Mouse (Mus musculus): ENCODE measurements at regions not wholly inside any gene's neighbourhood (a gene's known extent, or its start where the extent isn't known, plus 50 kb on each side); places are given as distances from the start of the nearest gene placed in this dataset.
"Not testable (repeated sequence)": the region's sequence is repeated elsewhere in the genome, so short reads cannot be mapped to it uniquely, and the experiment has no call there.

DNA sequence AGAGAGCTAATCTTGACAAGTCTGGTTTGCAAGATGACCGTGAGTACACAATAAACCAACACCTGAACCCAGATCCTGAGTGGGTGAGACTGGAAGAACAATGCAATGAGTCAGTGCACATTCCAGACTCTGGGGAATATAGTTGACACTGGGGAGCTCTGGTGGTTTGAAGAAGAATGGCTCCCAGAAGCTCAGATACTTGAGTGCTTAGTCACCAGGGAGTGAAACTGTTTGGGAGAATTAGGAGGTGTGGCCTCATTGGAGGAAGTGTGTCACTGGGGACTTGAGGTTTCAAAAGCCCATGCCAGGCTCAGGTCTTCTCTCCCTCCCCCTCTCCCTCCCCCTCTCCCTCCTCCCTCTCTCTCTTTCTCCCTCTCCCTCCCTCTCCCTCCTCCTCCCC lies 436.6 kb upstream of the Cdh5 start:
- DNase-seq = no peak

DNA sequence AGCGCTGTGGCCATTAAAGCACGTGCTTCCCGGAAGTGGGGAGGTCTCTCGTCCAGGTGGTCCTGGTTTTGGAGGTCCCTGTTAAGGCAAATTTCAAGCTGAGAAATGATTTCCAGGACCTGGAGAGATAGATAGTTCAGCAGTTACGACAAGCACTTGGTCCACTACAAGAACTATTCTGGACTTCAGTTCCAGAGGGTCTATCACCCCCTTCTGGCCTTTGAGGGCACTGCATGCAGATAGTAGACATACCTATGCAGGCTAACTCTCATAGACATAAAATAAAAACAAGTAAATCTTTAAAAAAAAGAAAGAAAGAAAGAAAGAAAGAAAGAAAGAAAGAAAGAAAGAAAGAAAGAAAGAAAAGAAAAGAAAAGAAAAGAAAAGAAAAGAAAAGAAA lies 415.2 kb upstream of the Cdh5 start:
- DNase-seq = not testable (repeated sequence)

DNA sequence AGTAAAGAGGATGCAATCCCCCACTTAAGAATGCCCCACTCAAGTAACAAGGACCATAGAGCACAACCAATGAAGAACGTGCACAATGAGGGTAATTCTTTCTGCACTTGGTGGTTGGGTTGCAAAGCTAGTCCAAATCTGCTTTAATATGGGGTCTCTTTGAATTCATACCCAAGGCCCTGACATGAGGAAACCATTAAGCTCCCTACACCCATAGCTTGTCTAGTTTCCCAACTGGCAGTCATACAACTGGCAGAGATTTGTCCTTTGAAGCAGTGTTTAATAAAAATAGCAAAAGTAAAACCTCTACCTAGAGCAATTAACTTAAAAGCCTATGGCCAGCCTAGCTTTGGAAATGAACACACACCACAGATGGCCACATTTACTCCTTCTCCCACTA lies 411.0 kb upstream of the Cdh5 start:
- no peak for DNase-seq

GRCm38 (mm10) chr8:103693531-103693930 lies 407.9 kb upstream of the Cdh5 start:
- no peak for DNase-seq

- DNase-seq = no peak
Measured at GRCm38 (mm10) chr8:103694331-103694891, 407.0 kb upstream of the Cdh5 start.

GRCm38 (mm10) chr8:103699016-103699520 lies 402.4 kb upstream of the Cdh5 start:
- DNase-seq = no peak

DNA sequence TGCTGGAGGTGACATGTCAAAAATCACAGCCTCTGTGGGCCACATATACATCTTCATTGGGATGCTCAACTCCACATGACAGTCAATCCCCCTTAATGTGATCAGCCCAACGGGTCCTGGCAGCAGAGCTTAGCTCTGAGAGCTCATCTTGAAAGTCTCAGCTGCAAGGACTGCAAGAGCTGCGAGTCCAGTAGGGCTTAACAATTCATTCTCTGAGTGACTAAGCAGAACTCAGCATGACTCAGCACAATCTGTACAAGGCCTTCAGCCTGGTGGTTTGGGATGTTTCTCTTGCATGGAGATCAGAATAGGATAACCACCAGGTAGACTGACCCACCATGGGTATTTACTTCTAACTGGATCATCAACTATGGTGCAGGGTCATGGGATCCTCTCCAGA lies 399.2 kb upstream of the Cdh5 start:
- no peak for DNase-seq

DNA sequence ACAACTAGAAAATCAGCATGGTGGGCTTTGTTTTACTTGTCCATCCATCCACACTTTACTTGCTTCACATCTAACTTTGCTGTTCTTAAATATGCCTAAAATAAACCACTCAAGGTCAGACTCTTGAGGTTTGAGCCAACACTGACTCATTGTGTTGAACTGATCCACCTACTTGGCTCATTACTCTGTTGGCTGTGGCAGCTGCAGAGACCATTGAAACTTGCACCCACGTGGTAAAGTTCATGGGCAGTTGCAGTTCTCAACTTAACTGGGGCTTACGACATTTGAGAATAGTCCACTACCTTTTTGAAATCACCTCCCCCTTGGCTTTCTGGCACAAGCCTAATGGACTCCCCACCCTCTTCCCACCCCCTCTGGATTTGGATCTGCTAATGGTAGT lies 395.3 kb upstream of the Cdh5 start:
- DNase-seq = no peak

- DNase-seq = not testable (repeated sequence)
Measured at GRCm38 (mm10) chr8:103710871-103711270, 390.6 kb upstream of the Cdh5 start.

- no peak for DNase-seq
Measured at GRCm38 (mm10) chr8:103717723-103718122, 383.7 kb upstream of the Cdh5 start.

GRCm38 (mm10) chr8:103733466-103733865 lies 368.0 kb upstream of the Cdh5 start:
- DNase-seq = peak; percentile 12

DNA sequence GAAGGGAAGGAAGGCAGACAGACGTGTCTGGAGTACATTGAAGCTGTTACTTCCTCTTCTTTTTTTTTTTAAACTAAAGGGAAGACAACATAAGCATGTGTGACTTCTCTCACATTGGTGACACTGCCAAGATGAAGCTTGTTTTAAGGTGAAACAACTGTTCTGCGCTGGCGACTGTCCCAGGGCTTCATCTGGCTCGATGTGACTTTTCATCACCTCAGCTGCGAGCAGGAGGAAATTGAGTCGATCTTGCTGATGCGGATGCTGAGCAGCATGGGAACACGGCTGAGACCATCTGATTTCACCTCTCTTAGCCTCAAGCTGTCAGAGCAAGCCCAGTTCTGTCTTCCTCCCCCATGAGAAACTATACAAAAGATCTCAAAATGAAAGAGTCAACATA lies 363.1 kb upstream of the Cdh5 start:
- DNase-seq = no peak

GRCm38 (mm10) chr8:103741395-103741794 lies 360.0 kb upstream of the Cdh5 start:
- no peak for DNase-seq

GRCm38 (mm10) chr8:103748734-103749133 lies 352.7 kb upstream of the Cdh5 start:
- no peak for DNase-seq

DNA sequence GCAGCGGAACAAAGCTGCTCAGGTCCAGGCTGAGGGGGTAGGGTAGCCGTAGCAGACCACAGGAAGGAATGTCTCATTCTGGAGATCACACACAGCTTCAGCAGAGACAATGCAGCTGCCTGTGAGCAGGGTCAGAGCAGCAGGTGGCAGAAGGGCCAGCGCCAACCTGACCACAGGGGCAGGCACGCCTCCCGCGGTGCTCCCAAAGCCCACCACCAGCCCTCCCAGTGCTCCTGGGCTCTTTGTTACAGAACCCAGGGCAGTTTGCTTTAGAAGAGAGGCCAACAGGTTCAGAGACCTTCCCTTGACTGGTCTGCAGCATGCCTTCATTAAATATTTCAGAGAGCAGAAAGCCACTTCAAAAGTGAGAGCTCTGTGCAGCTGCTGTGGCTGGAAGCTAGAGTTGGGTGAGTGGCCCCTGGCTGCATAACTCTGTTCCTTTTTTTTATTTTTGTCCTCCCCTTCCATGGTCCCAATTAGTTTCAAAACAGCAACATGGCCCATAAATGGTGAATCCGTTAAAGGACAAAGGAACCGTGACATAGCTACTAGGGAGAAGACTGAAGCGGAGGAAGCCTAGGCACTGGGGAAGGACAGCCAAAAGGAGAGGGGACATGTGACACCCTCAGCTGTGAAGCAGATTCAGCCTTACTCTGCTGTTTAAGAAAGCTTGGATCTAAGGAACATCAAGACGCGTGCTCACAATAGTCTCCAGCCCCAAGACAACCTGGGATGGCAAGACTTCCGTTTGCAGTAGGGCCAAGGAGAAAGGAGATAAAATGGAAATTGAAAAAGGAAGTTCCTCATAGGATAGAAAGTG lies 350.9 kb upstream of the Cdh5 start:
- DNase-seq = no peak

- DNase-seq = no peak
Measured at GRCm38 (mm10) chr8:103751161-103751560, 350.3 kb upstream of the Cdh5 start.

DNA sequence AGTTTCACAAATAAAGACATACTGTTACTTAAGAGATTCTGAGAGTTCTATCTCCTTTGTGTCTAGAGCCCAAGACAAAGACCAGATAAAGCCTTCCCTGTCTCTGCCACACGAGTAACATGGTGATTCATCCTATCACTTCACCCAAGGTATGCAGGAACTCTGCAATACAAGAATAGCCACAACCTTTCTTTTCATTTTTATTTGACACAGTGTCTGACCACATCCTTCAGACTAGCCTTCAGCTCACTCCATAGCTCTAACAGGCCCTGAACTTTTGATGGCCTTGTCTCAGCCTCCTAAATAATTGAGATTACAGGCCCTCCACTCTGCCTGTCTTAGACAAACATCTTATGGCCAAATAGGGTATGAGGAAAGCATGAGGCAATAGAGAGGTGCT lies 337.6 kb upstream of the Cdh5 start:
- DNase-seq = no peak

DNA sequence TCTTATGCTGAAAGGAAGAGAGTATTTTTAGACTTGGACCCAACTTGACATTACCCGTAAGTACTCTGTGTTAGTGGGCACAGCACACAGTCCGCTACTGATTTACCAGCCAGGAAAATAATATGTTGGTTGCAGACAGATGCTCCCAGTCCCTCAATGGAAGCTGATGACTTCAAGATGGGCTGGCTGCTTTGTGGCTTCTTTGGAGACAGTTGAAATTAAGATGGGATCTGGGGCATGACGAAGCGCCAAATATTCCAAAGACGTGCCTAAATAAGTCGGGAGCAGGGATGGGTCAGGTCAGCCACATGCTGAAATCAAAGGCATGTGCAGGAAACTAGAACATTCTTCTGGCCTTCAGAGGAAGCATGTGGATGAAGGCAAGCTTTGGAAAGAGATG lies 321.8 kb upstream of the Cdh5 start:
- no peak for DNase-seq

GRCm38 (mm10) chr8:103788308-103788707 lies 313.1 kb upstream of the Cdh5 start:
- no peak for DNase-seq

- no peak for DNase-seq
Measured at GRCm38 (mm10) chr8:103793331-103793730, 308.1 kb upstream of the Cdh5 start.

DNA sequence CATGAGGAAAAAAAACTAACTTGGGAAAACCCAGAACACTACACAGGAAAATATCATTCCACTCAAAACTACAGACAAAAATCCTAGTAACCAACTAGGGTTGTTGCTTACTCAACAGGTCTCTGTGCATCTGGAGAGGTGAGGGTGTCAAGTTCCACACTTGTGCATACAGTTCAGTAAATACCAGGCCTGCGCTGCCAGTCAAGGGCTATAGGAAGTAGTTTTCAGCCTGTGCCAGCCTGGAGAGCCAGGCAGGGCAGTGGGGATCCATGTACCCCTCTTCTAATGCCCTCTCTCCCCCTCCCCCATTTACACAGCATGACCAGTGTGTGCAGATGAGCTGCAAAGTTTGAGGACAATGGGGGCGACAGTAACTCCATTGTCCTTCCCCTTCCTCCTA lies 302.8 kb upstream of the Cdh5 start:
- DNase-seq = not testable (repeated sequence)

GRCm38 (mm10) chr8:103808171-103808570 lies 293.3 kb upstream of the Cdh5 start:
- no peak for DNase-seq

- DNase-seq = no peak
Measured at GRCm38 (mm10) chr8:103808580-103808979, 292.8 kb upstream of the Cdh5 start.

- no peak for DNase-seq
Measured at GRCm38 (mm10) chr8:103809140-103809539, 292.3 kb upstream of the Cdh5 start.

Measured in layer of hippocampus, adult 9-11 months (tissue).